Mouse (Mus musculus) liver, adult 2 months (tissue): Measurements from ENCODE around the gene Rab31.
A peak's percentile ranks its signal among the peaks of the same experiment; 100 is the strongest.

ENCODE experiments used
- CTCF ChIP-seq: fragments of 200-500 bp; IDR thresholded peaks from 2 replicates; pipeline ENCODE4 v1.5.1; 2011; ENCODE audit warnings: low read depth, low read length, control low read depth
- POLR2A ChIP-seq: fragments of 200-500 bp; IDR thresholded peaks from 2 replicates; pipeline ENCODE4 v1.6.1; 2011; ENCODE audit warnings: low read length, control low read depth; ENCODE audit not compliant: insufficient read depth; ENCODE audit errors: extremely low read depth

GRCm38 (mm10) chr17:65726274-65726673, 46.3 kb downstream of the Rab31 start:
- TF ChIP-seq CTCF (peak; percentile 61), POLR2A (no peak)
